Mouse (Mus musculus): ENCODE results near the gene Fubp1. TPM values are rescaled to one million over a fixed set of nuclear protein-coding genes. Genes with fewer than 3 reads are reported as not detected.

Fubp1 gene
- polyA plus RNA-seq, 1 experiment from 2014 or later, result 332 TPM

GRCm38 (mm10) chr3:152201181-152201580, 9.0 kb upstream of the Fubp1 start:
- no peaks in the 10 kb centered on the region for H3K4me1 ChIP-seq (ENCODE audit: control insufficient read depth, insufficient read depth, low read length)
- H3K4me3 ChIP-seq (ENCODE audit: low read length), result no peak overlapping the region
- H3K27me3 ChIP-seq (ENCODE audit: control insufficient read depth, insufficient read depth, low read length), result no peaks in the 10 kb centered on the region
- no peak for ATAC-seq (ENCODE audit: low FRiP score, low TSS enrichment)
- H3K9ac ChIP-seq (ENCODE audit: low read depth, low read length), result no peak overlapping the region
- 93% methylated on average over 3 of the region's 3 CpGs for WGBS
- no peak overlapping the region for H3K27ac ChIP-seq (ENCODE audit: low read depth, low read length)
- no peaks in the 10 kb centered on the region for H3K9me3 ChIP-seq (ENCODE audit: control insufficient read depth, low read length)
- H3K4me2 ChIP-seq (replicated peaks; ENCODE audit: low read depth, low read length), result no peak overlapping the region
- H3K36me3 ChIP-seq (ENCODE audit: control insufficient read depth, insufficient read depth, low read length), result no peaks in the 10 kb centered on the region

- no peaks in the 10 kb centered on the region for H3K4me1 ChIP-seq (ENCODE audit: control insufficient read depth, insufficient read depth, low read length)
- no peak overlapping the region for H3K4me3 ChIP-seq (ENCODE audit: low read length)
- no peaks in the 10 kb centered on the region for H3K27me3 ChIP-seq (ENCODE audit: control insufficient read depth, insufficient read depth, low read length)
- no peak for ATAC-seq (ENCODE audit: low FRiP score, low TSS enrichment)
- H3K27ac ChIP-seq (ENCODE audit: low read depth, low read length), result no peak overlapping the region
- no peaks in the 10 kb centered on the region for H3K9me3 ChIP-seq (ENCODE audit: control insufficient read depth, low read length)
- H3K36me3 ChIP-seq (ENCODE audit: control insufficient read depth, insufficient read depth, low read length), result no peaks in the 10 kb centered on the region
- H3K9ac ChIP-seq (ENCODE audit: low read depth, low read length), result no peak overlapping the region
- no peak overlapping the region for H3K4me2 ChIP-seq (replicated peaks; ENCODE audit: low read depth, low read length)
- WGBS, result 70% methylated on average over 2 of the region's 2 CpGs
These were observed 8.6 kb upstream of the Fubp1 start for GRCm38 (mm10) chr3:152201651-152202050.

GRCm38 (mm10) chr3:152202942-152203341, 7.3 kb upstream of the Fubp1 start:
- no peak overlapping the region for H3K27ac ChIP-seq (ENCODE audit: low read depth, low read length)
- H3K36me3 ChIP-seq (ENCODE audit: control insufficient read depth, insufficient read depth, low read length), result no peaks in the 10 kb centered on the region
- H3K4me1 ChIP-seq (ENCODE audit: control insufficient read depth, insufficient read depth, low read length), result no peaks in the 10 kb centered on the region
- ATAC-seq (ENCODE audit: low FRiP score, low TSS enrichment), result no peak
- H3K4me3 ChIP-seq (ENCODE audit: low read length), result no peak overlapping the region
- H3K9me3 ChIP-seq (ENCODE audit: control insufficient read depth, low read length), result no peaks in the 10 kb centered on the region
- no peak overlapping the region for H3K9ac ChIP-seq (ENCODE audit: low read depth, low read length)
- no peak overlapping the region for H3K4me2 ChIP-seq (replicated peaks; ENCODE audit: low read depth, low read length)
- no peaks in the 10 kb centered on the region for H3K27me3 ChIP-seq (ENCODE audit: control insufficient read depth, insufficient read depth, low read length)

- Histone ChIP-seq H3K9me3 (ENCODE audit: control insufficient read depth, low read length) (no peaks in the 10 kb centered on the region), H3K27ac (ENCODE audit: low read depth, low read length) (no peak overlapping the region), H3K4me1 (ENCODE audit: control insufficient read depth, insufficient read depth, low read length) (no peaks in the 10 kb centered on the region), H3K9ac (ENCODE audit: low read depth, low read length) (no peak overlapping the region), H3K4me2 (replicated peaks; ENCODE audit: low read depth, low read length) (no peak overlapping the region), H3K36me3 (ENCODE audit: control insufficient read depth, insufficient read depth, low read length) (no peaks in the 10 kb centered on the region), H3K4me3 (ENCODE audit: low read length) (no peak overlapping the region), H3K27me3 (ENCODE audit: control insufficient read depth, insufficient read depth, low read length) (no peaks in the 10 kb centered on the region)
- WGBS, result 89% methylated on average over 6 of the region's 6 CpGs
- ATAC-seq (ENCODE audit: low FRiP score, low TSS enrichment), result no peak
These were observed 6.8 kb upstream of the Fubp1 start for GRCm38 (mm10) chr3:152203411-152203810.

- Histone ChIP-seq H3K27ac (ENCODE audit: low read depth, low read length) (no peak overlapping the region), H3K36me3 (ENCODE audit: control insufficient read depth, insufficient read depth, low read length) (no peaks in the 10 kb centered on the region), H3K4me1 (ENCODE audit: control insufficient read depth, insufficient read depth, low read length) (no peaks in the 10 kb centered on the region), H3K9ac (ENCODE audit: low read depth, low read length) (no peak overlapping the region), H3K4me2 (replicated peaks; ENCODE audit: low read depth, low read length) (no peak overlapping the region), H3K4me3 (ENCODE audit: low read length) (no peak overlapping the region), H3K27me3 (ENCODE audit: control insufficient read depth, insufficient read depth, low read length) (no peaks in the 10 kb centered on the region), H3K9me3 (ENCODE audit: control insufficient read depth, low read length) (no peaks in the 10 kb centered on the region)
- no peak for ATAC-seq (ENCODE audit: low FRiP score, low TSS enrichment)
- WGBS, result 63% methylated on average over 3 of the region's 3 CpGs
These were observed 6.2 kb upstream of the Fubp1 start for GRCm38 (mm10) chr3:152203996-152204395.

- WGBS, result 79% methylated on average over 3 of the region's 3 CpGs
- Histone ChIP-seq H3K4me2 (replicated peaks; ENCODE audit: low read depth, low read length) (no peak overlapping the region), H3K36me3 (ENCODE audit: control insufficient read depth, insufficient read depth, low read length) (no peaks in the 10 kb centered on the region), H3K4me3 (ENCODE audit: low read length) (no peak overlapping the region), H3K27me3 (ENCODE audit: control insufficient read depth, insufficient read depth, low read length) (no peaks in the 10 kb centered on the region), H3K27ac (ENCODE audit: low read depth, low read length) (no peak overlapping the region), H3K9me3 (ENCODE audit: control insufficient read depth, low read length) (no peaks in the 10 kb centered on the region), H3K4me1 (ENCODE audit: control insufficient read depth, insufficient read depth, low read length) (no peaks in the 10 kb centered on the region), H3K9ac (ENCODE audit: low read depth, low read length) (no peak overlapping the region)
- ATAC-seq (ENCODE audit: low FRiP score, low TSS enrichment), result no peak
These were observed 5.6 kb upstream of the Fubp1 start for GRCm38 (mm10) chr3:152204577-152204976.

- H3K4me3 ChIP-seq (ENCODE audit: low read length), result no peak overlapping the region
- 94% methylated on average over 4 of the region's 4 CpGs for WGBS
- H3K4me1 ChIP-seq (ENCODE audit: control insufficient read depth, insufficient read depth, low read length), result peaks cover 6% of the 10 kb centered on the region; the same call in 1 of the 2 replicates
- H3K27ac ChIP-seq (ENCODE audit: low read depth, low read length), result no peak overlapping the region
- H3K36me3 ChIP-seq (ENCODE audit: control insufficient read depth, insufficient read depth, low read length), result no peaks in the 10 kb centered on the region; the same call in 1 of the 2 replicates
- no peak for ATAC-seq (ENCODE audit: low FRiP score, low TSS enrichment)
- H3K9ac ChIP-seq (ENCODE audit: low read depth, low read length), result no peak overlapping the region
- no peak overlapping the region for H3K4me2 ChIP-seq (replicated peaks; ENCODE audit: low read depth, low read length)
- no peaks in the 10 kb centered on the region for H3K27me3 ChIP-seq (ENCODE audit: control insufficient read depth, insufficient read depth, low read length)
- no peaks in the 10 kb centered on the region for H3K9me3 ChIP-seq (ENCODE audit: control insufficient read depth, low read length)
These were observed 3.1 kb upstream of the Fubp1 start for GRCm38 (mm10) chr3:152207156-152207555.

GRCm38 (mm10) chr3:152208096-152208885, 1.9 kb upstream of the Fubp1 start:
- no peaks in the 10 kb centered on the region; the same call in 1 of the 2 replicates for H3K36me3 ChIP-seq (ENCODE audit: control insufficient read depth, insufficient read depth, low read length)
- H3K27me3 ChIP-seq (ENCODE audit: control insufficient read depth, insufficient read depth, low read length), result no peaks in the 10 kb centered on the region
- H3K9ac ChIP-seq (ENCODE audit: low read depth, low read length), result no peak overlapping the region
- 89% methylated on average over 7 of the region's 7 CpGs for WGBS
- H3K4me2 ChIP-seq (replicated peaks; ENCODE audit: low read depth, low read length), result no peak overlapping the region
- ATAC-seq (ENCODE audit: low FRiP score, low TSS enrichment), result no peak
- peaks cover 17% of the 10 kb centered on the region for H3K4me1 ChIP-seq (ENCODE audit: control insufficient read depth, insufficient read depth, low read length)
- H3K27ac ChIP-seq (ENCODE audit: low read depth, low read length), result no peak overlapping the region
- H3K9me3 ChIP-seq (ENCODE audit: control insufficient read depth, low read length), result no peaks in the 10 kb centered on the region
- no peak overlapping the region for H3K4me3 ChIP-seq (ENCODE audit: low read length)

- ATAC-seq (ENCODE audit: low FRiP score, low TSS enrichment), result peak; percentile 26; the same call in 1 of the 2 replicates
- WGBS, result 4% methylated on average over 25 of the region's 25 CpGs
- Histone ChIP-seq H3K9ac (ENCODE audit: low read depth, low read length) (peak overlapping the region; percentile 100), H3K4me1 (ENCODE audit: control insufficient read depth, insufficient read depth, low read length) (peaks cover 18% of the 10 kb centered on the region), H3K36me3 (ENCODE audit: control insufficient read depth, insufficient read depth, low read length) (no peaks in the 10 kb centered on the region; the same call in 1 of the 2 replicates), H3K4me3 (ENCODE audit: low read length) (peak overlapping the region; percentile 99), H3K4me2 (replicated peaks; ENCODE audit: low read depth, low read length) (peak overlapping the region; percentile 66), H3K27me3 (ENCODE audit: control insufficient read depth, insufficient read depth, low read length) (no peaks in the 10 kb centered on the region), H3K27ac (ENCODE audit: low read depth, low read length) (peak overlapping the region; percentile 99), H3K9me3 (ENCODE audit: control insufficient read depth, low read length) (no peaks in the 10 kb centered on the region)
These were observed 850 bp upstream of the Fubp1 start for GRCm38 (mm10) chr3:152209177-152209966.
